Mouse (Mus musculus): ENCODE results near the gene Ucp3.

DNA sequence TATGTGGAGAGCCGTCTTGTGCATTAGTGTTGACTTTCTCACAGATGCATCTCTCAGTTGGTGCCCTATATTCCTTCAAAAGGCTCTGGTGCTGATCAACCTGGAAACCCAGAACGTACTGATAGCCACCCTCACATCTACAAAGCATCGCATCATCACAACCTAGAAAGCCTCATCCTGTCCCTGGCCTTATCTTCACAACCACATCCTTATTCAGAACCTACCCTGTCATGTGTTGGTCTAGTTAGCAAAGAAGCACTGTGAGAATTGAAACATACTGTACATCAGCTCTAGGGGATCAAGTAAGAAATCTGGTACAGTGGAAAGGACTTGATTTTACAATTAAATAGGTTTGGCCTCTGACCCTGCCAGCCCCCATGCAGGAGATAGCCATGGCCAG is 23.8 kb upstream of the Ucp3 start:
- no peak for TF ChIP-seq POLR2A (IDR thresholded peaks at IDR 0.05; ENCODE audit: borderline replicate concordance, insufficient read depth, low read length)
- no peak for TF ChIP-seq CTCF (IDR thresholded peaks at IDR 0.05; ENCODE audit: borderline replicate concordance, insufficient read depth, low read depth, low read length)

Data from cerebellum, adult 2 months (tissue).